Mouse (Mus musculus) heart, postnatal 10 days (tissue): ENCODE measurements around the gene Slfn2. TPM values are rescaled to one million over a fixed set of nuclear protein-coding genes. Genes with fewer than 3 reads are reported as not detected.
"Not testable (repeated sequence)": the region's sequence is repeated elsewhere in the genome, so short reads cannot be mapped to it uniquely, and the experiment has no call there.

Experiments used
- DNase-seq, 2 experiments: peaks; one replicate each; pipeline ENCODE4 v3.0.0; 2021
- intact Hi-C: fragments of 180-260 bp; cut with DNase I; formaldehyde crosslinking; loops from one replicate; pipeline ENCODE4 v1.15.1; 2025
- total RNA-seq, 2 experiments: library from RNA; stranded (reverse); gene quantifications; 2 replicates each; pipeline ENCODE4 v1.2.3; 2021

The Slfn2 gene
- 1 to 10 TPM; 2.5 to 3.0 TPM for total RNA-seq

DNA sequence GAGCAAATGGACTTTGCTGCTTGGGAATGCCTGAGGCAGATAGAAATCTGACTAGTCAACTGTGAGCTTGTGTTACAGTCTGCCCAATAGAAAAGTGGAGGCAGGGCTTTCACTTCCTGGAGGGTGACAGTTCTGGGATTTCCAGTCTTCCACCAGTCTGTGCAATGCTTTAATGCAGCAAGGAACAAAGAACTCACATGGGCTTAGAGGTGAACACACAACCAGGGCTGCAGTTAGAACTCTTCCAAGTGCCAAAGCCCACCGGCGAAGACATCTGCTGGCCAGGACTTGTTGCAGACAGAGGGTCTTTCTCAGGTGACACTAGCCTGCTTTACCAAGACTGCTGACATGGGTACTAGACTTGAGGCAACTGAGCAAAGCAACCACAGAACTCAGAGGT is at the start of gene Slfn2:
Slfn2 (plus strand) TSS at position 167 of the 400 bp plus-strand sequence.
- intact Hi-C loops: no loop called here
- DNase-seq: peak in 1 of 2 experiments; percentile 31

DNA sequence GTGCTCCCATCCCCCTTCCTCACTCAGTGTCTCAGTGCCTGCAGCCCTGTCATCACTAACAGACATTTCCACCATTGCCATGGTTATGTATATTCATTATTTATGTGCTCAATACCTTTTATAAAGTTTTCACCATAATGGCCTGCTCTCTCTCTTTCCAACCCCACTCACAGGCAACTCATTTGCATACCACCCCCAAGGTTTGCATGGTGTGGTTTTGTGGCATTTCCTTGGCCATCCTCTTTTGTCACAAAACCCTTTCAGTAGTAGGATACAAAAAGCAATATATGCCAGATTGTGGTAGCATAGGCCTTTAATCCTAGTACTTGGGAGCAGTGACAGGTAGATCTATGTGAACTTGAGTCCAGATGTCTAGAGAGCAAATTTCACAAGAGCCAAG is 48.8 kb upstream of the Slfn2 start:
- intact Hi-C loops: no loop called here
- DNase-seq: no peak

- intact Hi-C loops: not testable (repeated sequence)
- peak in 1 of 2 experiments; percentile 6 for DNase-seq
These were observed 45.1 kb upstream of the Slfn2 start for GRCm38 (mm10) chr11:83019561-83020519.

- DNase-seq: peak; percentile 25 to 39
- intact Hi-C loops: no loop called here
These were observed 44.3 kb upstream of the Slfn2 start, which contains the start of gene Slfn8 for GRCm38 (mm10) chr11:83020621-83021020. TSS of gene Slfn8 (minus strand) at chr11:83020810.

GRCm38 (mm10) chr11:83038686-83039085 is 26.2 kb upstream of the Slfn2 start:
- intact Hi-C loops, DNase-seq: not testable (repeated sequence)

DNA sequence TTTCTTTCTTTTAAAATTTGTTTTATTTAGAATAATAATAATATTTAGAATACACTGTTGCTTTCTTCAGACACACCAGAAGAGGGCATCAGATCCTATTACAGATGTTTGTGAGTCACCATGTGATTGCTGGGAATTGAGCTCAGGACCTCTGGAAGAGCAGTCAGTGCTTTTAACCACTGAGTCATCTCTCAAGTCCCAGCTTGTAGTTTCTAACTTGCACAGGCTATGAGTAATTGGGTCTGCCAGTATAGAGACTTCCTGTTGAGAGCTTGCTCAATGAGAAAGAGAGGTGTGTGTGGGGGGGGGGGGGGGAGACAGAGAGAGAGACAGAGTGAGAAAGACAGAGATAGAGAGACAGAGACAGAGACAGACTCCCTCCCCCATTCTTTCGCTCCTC is 25.8 kb upstream of the Slfn2 start:
- intact Hi-C loops: no loop called here
- no peak for DNase-seq

DNA sequence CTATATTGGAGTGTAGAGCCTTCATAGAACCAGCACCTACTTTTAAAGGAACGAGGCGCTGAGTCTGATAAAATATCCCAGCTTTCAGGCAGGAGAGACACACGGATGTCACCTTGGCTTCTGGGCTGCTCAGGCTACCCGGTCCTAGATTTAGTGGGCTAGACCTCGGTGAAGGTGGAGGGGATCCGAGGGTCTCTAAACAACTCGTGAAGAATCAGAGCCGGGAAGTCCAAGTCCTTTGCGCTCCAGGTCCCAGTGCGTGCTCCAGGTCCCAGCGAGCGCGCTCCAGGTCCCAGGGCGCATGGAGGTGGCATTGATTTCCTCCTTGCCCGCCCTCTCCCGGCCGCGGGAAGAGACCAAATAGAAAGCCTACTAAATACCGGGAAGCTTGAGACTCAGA is 25.1 kb upstream of the Slfn2 start:
- no peak for DNase-seq
- intact Hi-C loops: loop anchor here (1.0 to 5.0 kb wide), 2 partner anchors 67 to 124 kb away; no protein-coding TSS in a partner anchor

DNA sequence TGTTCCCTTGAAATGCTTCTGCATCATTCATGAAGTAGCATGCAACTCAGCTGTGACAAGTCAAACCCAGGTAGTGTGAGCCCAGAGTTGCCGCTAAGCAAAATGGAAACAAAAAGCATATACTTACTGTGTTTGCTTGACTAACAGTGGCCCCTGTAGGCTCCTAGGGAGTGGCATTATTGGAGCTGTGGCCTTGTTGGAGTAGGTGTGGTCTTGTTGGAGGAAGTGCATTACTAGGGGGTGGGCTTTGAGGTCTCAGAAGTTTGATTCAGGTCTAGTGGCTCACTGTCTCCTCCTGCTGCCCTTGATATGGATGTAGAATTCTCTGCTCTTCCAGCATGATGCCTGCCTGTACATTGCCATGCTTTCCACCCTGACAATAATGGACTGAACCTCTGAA is 24.6 kb upstream of the Slfn2 start:
- peak in 1 of 2 experiments; percentile 15 for DNase-seq

DNA sequence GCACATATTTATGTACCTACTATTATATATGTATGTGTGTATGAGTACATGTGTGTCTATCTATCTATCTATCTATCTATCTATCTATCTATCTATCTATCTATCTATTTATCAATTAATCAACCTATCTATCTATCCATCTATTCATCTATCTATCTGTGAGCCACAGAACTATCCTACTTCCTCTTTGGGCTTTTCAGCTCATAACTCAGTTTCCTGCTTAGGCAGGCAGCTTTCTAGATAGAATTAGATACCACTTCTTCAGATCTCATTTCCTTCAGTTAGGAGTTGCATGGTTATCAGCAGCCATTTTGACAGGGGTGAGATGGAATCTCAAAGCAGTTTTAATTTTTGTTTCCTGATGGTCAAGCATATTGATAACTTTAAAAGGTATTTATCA is 23.9 kb upstream of the Slfn2 start:
- DNase-seq: no peak
- intact Hi-C loops: loop anchor here (1.0 to 5.0 kb wide), 2 partner anchors 69 to 126 kb away; no protein-coding TSS in a partner anchor

More for the DNA sequence above, 24.6 kb upstream of the Slfn2 start:
- intact Hi-C loops: loop anchor here (1.0 to 5.0 kb wide), 2 partner anchors 68 to 125 kb away; no protein-coding TSS in a partner anchor

DNA sequence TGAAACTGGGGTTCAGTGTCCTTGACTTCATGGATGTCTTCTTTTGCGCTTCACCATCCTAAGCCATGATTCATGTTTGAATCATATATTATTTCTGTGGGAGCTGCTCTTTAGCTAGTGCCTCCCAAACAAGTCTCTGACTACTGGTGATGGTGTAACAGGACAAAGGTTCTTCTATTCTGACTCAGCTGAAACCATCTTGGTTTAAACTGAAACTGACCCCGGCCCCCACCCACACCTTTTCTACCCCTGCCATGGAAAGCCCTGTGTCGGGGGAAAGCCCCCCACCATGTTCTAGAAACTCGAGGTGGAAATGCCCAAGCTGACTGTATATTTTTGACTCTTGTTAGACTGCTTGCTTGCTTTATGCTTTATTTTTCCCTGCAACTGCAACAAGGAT is 21.0 kb upstream of the Slfn2 start:
- intact Hi-C loops: loop anchor here (5.0 kb wide), 1 partner anchor 72 kb away; no protein-coding TSS in a partner anchor
- no peak for DNase-seq

DNA sequence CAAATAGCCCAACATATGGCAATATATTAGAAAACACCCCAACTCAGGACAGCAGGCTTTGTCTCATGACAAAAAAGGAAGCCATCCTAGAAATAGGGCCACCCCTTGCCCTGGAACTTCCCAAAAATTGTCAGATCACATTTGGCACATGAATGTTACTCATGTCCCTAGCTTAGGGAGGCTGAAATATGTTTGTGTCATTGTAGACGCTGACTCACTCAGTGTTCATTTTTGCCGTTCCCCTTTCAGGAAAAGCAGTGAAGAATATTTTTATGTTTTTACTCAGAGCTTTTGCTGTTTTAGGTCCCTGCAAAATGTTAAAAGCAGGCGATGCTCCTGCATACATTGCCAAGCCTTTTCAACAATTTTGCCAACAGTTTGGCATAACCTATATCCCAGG is 19.3 kb upstream of the Slfn2 start:
- intact Hi-C loops: no loop called here
- no peak for DNase-seq

DNA sequence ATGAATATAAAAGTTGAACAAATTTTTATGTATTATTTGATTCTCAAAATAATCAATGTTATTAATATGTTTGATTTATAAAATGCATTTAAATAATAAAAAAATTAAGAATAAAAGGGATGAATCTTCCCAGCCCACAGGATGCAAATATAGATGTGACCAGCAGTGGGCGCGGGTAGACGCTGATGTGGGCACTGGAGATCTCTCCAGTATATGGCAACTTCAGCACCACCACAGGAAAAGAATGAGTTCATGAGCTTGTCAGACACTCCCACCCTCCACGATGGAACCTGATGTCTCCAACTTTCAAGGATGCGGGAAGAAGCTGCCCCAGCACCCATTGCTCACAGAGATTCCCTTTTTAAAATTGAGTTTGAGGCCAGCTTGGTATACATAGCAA is 7.0 kb upstream of the Slfn2 start:
- peak; percentile 59 to 79 for DNase-seq
- intact Hi-C loops: loop anchor here (5.0 kb wide), 1 partner anchor 139 kb away; no protein-coding TSS in a partner anchor

- DNase-seq: no peak
- intact Hi-C loops: no loop called here
These were observed 4.4 kb upstream of the Slfn2 start for GRCm38 (mm10) chr11:83060412-83061020.

GRCm38 (mm10) chr11:83061806-83062205 is 3.1 kb upstream of the Slfn2 start:
- intact Hi-C loops: no loop called here
- DNase-seq: no peak

GRCm38 (mm10) chr11:83063126-83063525 is 1.8 kb upstream of the Slfn2 start:
- no peak for DNase-seq
- intact Hi-C loops: no loop called here

GRCm38 (mm10) chr11:83063941-83064349 is 967 bp upstream of the Slfn2 start:
- no peak for DNase-seq
- intact Hi-C loops: no loop called here

- DNase-seq: no peak
- intact Hi-C loops: no loop called here
These were observed 781 bp downstream of the Slfn2 start for GRCm38 (mm10) chr11:83065441-83066344.

GRCm38 (mm10) chr11:83066640-83067531 is 2.0 kb downstream of the Slfn2 start:
- intact Hi-C loops: no loop called here
- DNase-seq: peak; percentile 67 to 78

GRCm38 (mm10) chr11:83067982-83068694 is 3.2 kb downstream of the Slfn2 start:
- intact Hi-C loops: no loop called here
- DNase-seq: no peak
